Mouse (Mus musculus): ENCODE measurements around the gene Peli2.

- TF ChIP-seq POLR2A (IDR thresholded peaks at IDR 0.05; ENCODE audit: control insufficient read depth, low read depth, low read length) (no peak), CTCF (IDR thresholded peaks at IDR 0.05; ENCODE audit: control insufficient read depth, insufficient read depth, insufficient replicate concordance, low read depth, low read length) (no peak)
Observed at GRCm38 (mm10) chr14:48251381-48251979, 130.9 kb downstream of the Peli2 start.

Measured in testis, adult 2 months (tissue).